Mouse (Mus musculus) cerebellum, adult 2 months (tissue): ENCODE data around the gene Chn1.

Experiments used
- CTCF ChIP-seq: fragments of 200-500 bp; IDR thresholded peaks from 2 replicates; pipeline ENCODE4 v1.5.1; 2011; ENCODE audit warnings: low read depth, mild to moderate bottlenecking, control low read depth, low read length, moderate library complexity, borderline replicate concordance; ENCODE audit not compliant: insufficient read depth
- POLR2A ChIP-seq: fragments of 200-500 bp; IDR thresholded peaks from 2 replicates; pipeline ENCODE4 v1.6.1; 2011; ENCODE audit warnings: low read length, control low read depth, borderline replicate concordance; ENCODE audit not compliant: insufficient read depth

GRCm38 (mm10) chr2:73631816-73632215 is 143.3 kb downstream of the Chn1 start:
- TF ChIP-seq CTCF = no peak
- TF ChIP-seq POLR2A = no peak
